ENCODE assay signal across 16 mouse cellular contexts in the genomic region with DNA sequence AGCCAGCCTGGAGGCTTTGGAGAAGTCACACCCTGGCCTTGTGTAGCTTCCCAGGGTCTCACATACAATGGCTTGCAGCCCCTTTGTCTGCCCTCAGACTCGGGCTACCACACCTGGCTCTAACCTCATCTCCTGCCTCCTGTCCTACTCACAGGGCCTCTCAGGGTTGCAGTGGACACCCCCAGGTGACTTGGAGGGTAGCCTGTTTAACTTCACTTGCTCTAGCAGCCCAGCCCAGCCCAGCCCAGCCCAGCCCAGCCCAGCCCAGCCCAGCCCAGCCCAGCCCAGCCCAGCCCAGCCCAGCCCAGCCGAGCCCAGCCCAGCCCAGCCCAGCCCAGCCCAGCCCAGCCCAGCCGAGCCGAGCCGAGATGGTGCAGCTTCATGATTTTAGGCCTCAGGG. TPM values are rescaled to one million over a fixed set of nuclear protein-coding genes. Genes with fewer than 3 reads are reported as not detected.
DNase-seq lines count a peak whose midpoint lies in the region; ATAC-seq and TF ChIP-seq lines count a peak whose summit lies in the region.
"Had no signal": no experiment of that assay in that cellular context is flagged by ENCODE, and none has a peak within 500 bp of the region (broad histone marks: within the 10 kb centered on the region; RNA-seq: fewer than 3 reads in every experiment).

No protein-coding gene starts in this region.

- H3K27me3 ChIP-seq in heart, embryonic 16.5 days (ENCODE audit: control insufficient read depth, insufficient read depth, low read length) = no peaks in the 10 kb centered on the region
- no peaks in the 10 kb centered on the region for H3K27me3 ChIP-seq in neural tube, embryonic 12.5 days (replicated peaks)
- no peaks in the 10 kb centered on the region for H3K27me3 ChIP-seq in limb, embryonic 10.5 days (ENCODE audit: low read depth, poor library complexity, severe bottlenecking)
- H3K27me3 ChIP-seq in stomach, postnatal 0 days (ENCODE audit: control insufficient read depth, insufficient read depth, low read length) = no peaks in the 10 kb centered on the region

- H3K27ac ChIP-seq in heart, embryonic 16.5 days (ENCODE audit: low read length) = peak overlapping the region; percentile 92
- no peak overlapping the region for H3K27ac ChIP-seq in neural tube, embryonic 12.5 days
- H3K27ac ChIP-seq in limb, embryonic 10.5 days = peak overlapping the region; percentile 56; the same call in 1 of the 2 replicates
- peak overlapping the region; percentile 65 for H3K27ac ChIP-seq in stomach, postnatal 0 days (replicated peaks)

- peak overlapping the region; percentile 58 for H3K9ac ChIP-seq in heart, embryonic 16.5 days (ENCODE audit: low read length)
- 0 out of 2 replicates have a peak overlapping the region, but pooled peaks have one; percentile 1 for H3K9ac ChIP-seq in neural tube, embryonic 12.5 days
- no peak overlapping the region for H3K9ac ChIP-seq in stomach, postnatal 0 days (ENCODE audit: low read length)
- H3K9ac ChIP-seq: forebrain, postnatal 0 days had no signal

- no peaks in the 10 kb centered on the region for H3K9me3 ChIP-seq in heart, embryonic 16.5 days (replicated peaks; ENCODE audit: control insufficient read depth, low read length)
- no peaks in the 10 kb centered on the region for H3K9me3 ChIP-seq in neural tube, embryonic 12.5 days
- H3K9me3 ChIP-seq in limb, embryonic 10.5 days (replicated peaks) = no peaks in the 10 kb centered on the region
- H3K9me3 ChIP-seq in stomach, postnatal 0 days (ENCODE audit: control insufficient read depth, low read length) = no peaks in the 10 kb centered on the region

- intact Hi-C loops in heart, postnatal 14 days (cut with DNase I) = no loop called here

- H3K4me1 ChIP-seq in heart, embryonic 16.5 days (ENCODE audit: control insufficient read depth, insufficient read depth, low read length) = peaks cover 24% of the 10 kb centered on the region
- peaks cover 5% of the 10 kb centered on the region for H3K4me1 ChIP-seq in neural tube, embryonic 12.5 days
- peaks cover 39% of the 10 kb centered on the region for H3K4me1 ChIP-seq in limb, embryonic 10.5 days
- H3K4me1 ChIP-seq in stomach, postnatal 0 days (replicated peaks; ENCODE audit: control insufficient read depth, insufficient read depth) = peaks cover 4% of the 10 kb centered on the region; the same call in 1 of the 2 replicates

- no peak overlapping the region; the same call in 1 of the 2 replicates for H3K4me2 ChIP-seq in heart, embryonic 16.5 days (ENCODE audit: low read depth, low read length)
- H3K4me2 ChIP-seq in neural tube, embryonic 12.5 days (replicated peaks) = no peak overlapping the region
- no peak overlapping the region for H3K4me2 ChIP-seq in stomach, postnatal 0 days (replicated peaks; ENCODE audit: low read depth)

- no peak for TF ChIP-seq EP300 in stomach, postnatal 0 days (optimal IDR thresholded peaks at IDR 0.05)

- 14% methylated on average over 5 of the region's 5 CpGs for WGBS in heart, embryonic 16.5 days
- WGBS in neural tube, embryonic 12.5 days = 9% methylated on average over 5 of the region's 5 CpGs
- 11% methylated on average over 5 of the region's 5 CpGs for WGBS in limb, embryonic 10.5 days
- 9% methylated on average over 5 of the region's 5 CpGs for WGBS in stomach, postnatal 0 days

- no peak for TF ChIP-seq CTCF in stomach, postnatal 0 days (IDR thresholded peaks at IDR 0.05; ENCODE audit: low read depth)

- no peak overlapping the region for H3K4me3 ChIP-seq in heart, embryonic 16.5 days (ENCODE audit: low read length)
- H3K4me3 ChIP-seq in neural tube, embryonic 12.5 days = no peak overlapping the region
- no peak overlapping the region for H3K4me3 ChIP-seq in limb, embryonic 10.5 days
- no peak overlapping the region for H3K4me3 ChIP-seq in stomach, postnatal 0 days (ENCODE audit: low read depth, low read length)

- ATAC-seq in heart, embryonic 16.5 days (replicated peaks; ENCODE audit: extremely low read depth, insufficient read depth, low FRiP score) = peak; percentile 35; the same call in 1 of the 2 replicates
- no peak for ATAC-seq in neural tube, embryonic 12.5 days (ENCODE audit: low FRiP score, low read depth)
- peak; percentile 60 for ATAC-seq in stomach, postnatal 0 days (ENCODE audit: low FRiP score, low TSS enrichment)
- ATAC-seq: midbrain, embryonic 16.5 days had no signal

- no peaks in the 10 kb centered on the region for H3K36me3 ChIP-seq in heart, embryonic 16.5 days (ENCODE audit: control insufficient read depth, insufficient read depth)
- H3K36me3 ChIP-seq in neural tube, embryonic 12.5 days = no peaks in the 10 kb centered on the region
- peaks cover 17% of the 10 kb centered on the region; the same call in 1 of the 2 replicates for H3K36me3 ChIP-seq in limb, embryonic 10.5 days
- H3K36me3 ChIP-seq in stomach, postnatal 0 days (ENCODE audit: control insufficient read depth, insufficient read depth, low read length) = no peaks in the 10 kb centered on the region

- no peak for DNase-seq in heart, postnatal 14 days
- no peak for DNase-seq in neural tube, embryonic 10.5 days (ENCODE audit: extremely low spot score, low spot score)
- DNase-seq in limb, embryonic 10.5 days (ENCODE audit: low spot score) = no peak
- no peak for DNase-seq in stomach, postnatal 0 days (ENCODE audit: low spot score)
- no peak for DNase-seq in right cerebral cortex, adult 18-20 months
- no peak for DNase-seq in adrenal gland, adult (ENCODE audit: inconsistent age in 2 of 2, low spot score in 1 of 2)
- DNase-seq: adrenal gland, adult 2 months; cerebellum, adult 2 months; cerebellum, postnatal 36 days; kidney, adult 9 months; kidney, postnatal 36 days; thymus, postnatal 4 days had no signal

RNA-seq across cellular contexts. Expression of a gene that starts 43.5 kb away (rescaled TPM):
- polyA plus RNA-seq in heart, embryonic 16.5 days (2015; fragmentation: Nextera tagmentation; extraction: Ambion mirVana) = 33.8 and 38.8 TPM in 2 replicates
- total RNA-seq in heart, postnatal 14 days (2021) = 10 to 100 TPM; 18.2 to 20.6 TPM
- polyA plus RNA-seq in neural tube, embryonic 12.5 days (2016; fragmentation: Nextera tagmentation; extraction: Ambion mirVana) = 17.7 and 18.8 TPM in 2 replicates
- 33.6 and 43.5 TPM in 2 replicates for polyA plus RNA-seq in limb, embryonic 10.5 days (2016; fragmentation: Nextera tagmentation; extraction: Ambion mirVana)
- 10.2 and 10.8 TPM in 2 replicates for polyA plus RNA-seq in stomach, postnatal 0 days (2015; fragmentation: Nextera tagmentation; extraction: Ambion mirVana)

RNA-seq across cellular contexts. Expression of a gene that starts 53.6 kb away (rescaled TPM):
- polyA plus RNA-seq in heart, embryonic 16.5 days (2015; fragmentation: Nextera tagmentation; extraction: Ambion mirVana) = 143 and 147 TPM in 2 replicates
- 100 to 1,000 TPM; 121 to 126 TPM for total RNA-seq in heart, postnatal 14 days (2021)
- polyA plus RNA-seq in neural tube, embryonic 12.5 days (2016; fragmentation: Nextera tagmentation; extraction: Ambion mirVana) = 154 and 158 TPM in 2 replicates
- 100 and 102 TPM in 2 replicates for polyA plus RNA-seq in limb, embryonic 10.5 days (2016; fragmentation: Nextera tagmentation; extraction: Ambion mirVana)
- polyA plus RNA-seq in stomach, postnatal 0 days (2015; fragmentation: Nextera tagmentation; extraction: Ambion mirVana) = 165 and 170 TPM in 2 replicates
